Mouse (Mus musculus) cerebellum, adult 2 months (tissue): Measurements from ENCODE around the gene Tpd52l1.

Experiments used
- CTCF ChIP-seq: fragments of 200-500 bp; IDR thresholded peaks from 2 replicates; pipeline ENCODE4 v1.5.1; 2011; ENCODE audit warnings: low read depth, mild to moderate bottlenecking, control low read depth, low read length, moderate library complexity, borderline replicate concordance; ENCODE audit not compliant: insufficient read depth
- POLR2A ChIP-seq: fragments of 200-500 bp; IDR thresholded peaks from 2 replicates; pipeline ENCODE4 v1.6.1; 2011; ENCODE audit warnings: low read length, control low read depth, borderline replicate concordance; ENCODE audit not compliant: insufficient read depth

DNA sequence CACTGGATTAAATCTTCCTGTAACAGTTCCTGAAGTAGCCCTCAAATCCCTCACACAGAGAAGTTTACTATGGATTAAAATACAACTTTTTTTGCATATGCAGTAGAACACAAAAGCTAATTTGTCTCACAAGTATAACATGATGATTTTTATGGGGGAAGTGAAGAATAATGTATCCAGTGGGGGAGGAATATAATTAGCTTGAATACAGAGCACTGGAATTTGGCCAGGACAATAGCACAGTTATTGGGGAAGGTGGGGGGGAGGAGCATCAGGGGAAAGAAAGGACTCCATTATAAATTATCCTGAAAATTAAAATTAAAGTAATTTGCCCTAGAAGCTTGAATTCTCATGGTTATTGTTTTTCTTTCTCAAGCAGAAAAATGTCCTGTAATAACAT lies 158.0 kb downstream of the Tpd52l1 start:
- no peak for TF ChIP-seq CTCF
- no peak for TF ChIP-seq POLR2A
